Mouse (Mus musculus): ENCODE measurements around the gene Ugt1a10.
"Not testable (repeated sequence)": the region's sequence is repeated elsewhere in the genome, so short reads cannot be mapped to it uniquely, and the experiment has no call there.

Ugt1a10 gene

DNA sequence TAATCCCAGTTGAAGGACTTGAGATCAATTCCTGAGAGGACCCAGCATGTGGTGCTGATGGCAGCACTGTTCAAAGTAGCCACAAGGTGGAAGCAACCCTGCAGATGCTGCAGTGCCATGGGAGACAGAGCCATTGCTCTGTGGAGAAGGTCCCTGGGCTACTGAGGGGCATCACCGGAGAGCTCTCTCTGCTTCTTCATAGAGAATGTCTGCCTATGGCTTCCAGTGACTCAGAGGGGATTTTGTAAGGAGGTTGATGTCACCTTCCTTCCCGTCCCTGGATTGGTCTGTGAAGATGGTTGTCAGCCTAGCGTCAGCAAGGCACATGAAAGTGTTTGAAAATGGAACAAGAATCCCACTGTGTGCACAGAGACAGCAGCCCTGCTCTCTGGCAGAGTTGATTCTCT is 39.1 kb downstream of the Ugt1a10 start:
- in situ Hi-C loops (cut with MboI, MseI), result loop anchor here in 1 of 2 experiments (5.0 to 10.0 kb wide), 2 partner anchors 228 to 1479 kb away; no protein-coding TSS in a partner anchor

DNA sequence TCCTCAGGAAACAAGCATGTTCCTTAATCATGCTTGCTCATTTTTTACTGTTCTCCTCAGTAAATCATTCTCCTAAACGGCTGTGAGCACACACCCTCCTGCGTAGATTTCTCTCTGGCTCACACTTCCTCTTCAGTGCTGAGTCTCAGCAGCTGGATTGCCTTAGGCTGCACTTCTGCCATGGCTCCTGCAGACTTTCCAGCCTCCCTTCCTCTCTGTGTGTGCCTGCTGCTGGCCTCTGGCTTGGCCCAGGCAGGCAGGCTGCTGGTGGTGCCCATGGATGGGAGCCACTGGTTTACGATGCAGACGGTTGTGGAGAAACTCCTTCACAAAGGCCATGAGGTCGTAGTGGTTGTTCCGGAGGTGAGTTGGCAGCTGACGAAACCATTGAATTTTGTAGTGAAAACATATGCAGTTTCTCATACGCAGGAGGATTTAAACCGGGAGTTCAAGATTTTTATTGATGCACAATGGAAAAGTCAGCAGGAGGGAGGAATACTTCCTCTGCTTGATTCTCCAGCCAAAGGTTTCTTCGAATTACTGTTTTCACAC is 39.8 kb downstream of the Ugt1a10 start, which contains the start of gene Ugt1a7c:
Ugt1a7c (plus strand) TSS at position 122 of the 552 bp plus-strand sequence.
- in situ Hi-C loops (cut with MboI, MseI), result loop anchor here in 1 of 2 experiments (5.0 to 10.0 kb wide), 2 partner anchors 227 to 1480 kb away; no protein-coding TSS in a partner anchor

- in situ Hi-C loops (cut with MboI, MseI), result loop anchor here in 1 of 2 experiments (10.0 kb wide), 1 partner anchor 1484 kb away; no protein-coding TSS in a partner anchor
Measured at GRCm38 (mm10) chr1:88098546-88098945, 43.4 kb downstream of the Ugt1a10 start.

DNA sequence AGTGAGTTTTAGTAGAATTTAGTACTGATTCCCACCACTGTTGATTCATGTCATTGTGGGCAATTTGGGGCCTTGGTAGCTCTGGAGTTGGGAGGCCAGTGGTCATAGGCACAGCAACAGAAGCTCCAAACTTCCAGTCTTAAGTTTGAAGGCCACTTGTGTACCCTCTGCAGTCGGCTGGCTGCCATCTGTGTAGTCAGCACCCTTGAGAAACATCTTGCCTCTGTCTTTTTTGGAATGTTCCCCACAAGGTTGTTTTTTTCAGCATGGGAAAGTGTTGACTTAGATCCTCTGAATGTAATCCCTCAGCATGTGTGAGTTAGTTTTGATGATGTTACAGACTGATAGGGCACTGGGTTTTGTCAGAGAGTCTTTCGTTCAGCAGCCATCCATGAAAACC is 44.5 kb downstream of the Ugt1a10 start:
- in situ Hi-C loops (cut with MboI, MseI), result loop anchor here in 1 of 2 experiments (10.0 kb wide), 1 partner anchor 1485 kb away; no protein-coding TSS in a partner anchor

- in situ Hi-C loops (cut with MboI, MseI), result not testable (repeated sequence)
Measured at GRCm38 (mm10) chr1:88103019-88103418, 47.8 kb downstream of the Ugt1a10 start, which contains the start of gene Ugt1a6b. TSS of gene Ugt1a6b (plus strand) at chr1:88103252.

DNA sequence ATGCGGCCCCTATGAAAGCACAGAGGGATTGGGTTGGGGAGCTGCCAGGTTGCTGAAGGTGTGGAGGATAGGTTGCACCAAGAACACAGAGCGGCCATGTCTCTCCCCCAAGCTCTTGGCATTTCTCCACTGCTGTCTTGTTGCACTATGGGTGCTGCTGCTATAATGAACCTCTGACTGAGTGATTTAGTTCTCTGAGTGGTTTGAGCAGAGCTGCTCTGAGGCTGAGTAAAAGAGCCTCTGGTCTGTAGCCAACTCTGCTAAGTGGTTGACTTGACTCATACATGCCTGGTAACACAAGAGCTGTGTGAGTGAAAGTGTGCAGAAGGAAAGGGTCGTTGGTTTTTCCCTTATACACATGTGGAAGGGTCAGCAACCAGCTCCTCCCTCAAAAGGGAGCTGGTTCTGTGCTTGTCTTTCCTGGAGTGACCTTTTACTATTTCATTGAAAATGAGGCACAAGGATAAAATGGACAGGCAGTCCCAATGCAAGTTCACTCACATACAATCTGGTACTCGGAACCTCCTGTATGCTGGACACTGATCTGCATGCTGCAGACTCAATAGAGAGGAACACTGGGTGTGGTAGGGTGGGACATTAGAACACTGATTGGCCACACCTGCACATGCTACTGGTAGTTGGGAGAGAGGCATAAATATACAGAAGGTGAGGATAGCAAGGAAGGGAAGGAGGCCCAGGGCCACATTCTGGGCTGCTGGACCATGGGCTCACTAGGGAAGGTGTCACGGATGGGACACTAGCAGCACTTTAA is 48.7 kb downstream of the Ugt1a10 start:
- in situ Hi-C loops (cut with MboI, MseI), result not testable (repeated sequence)

- in situ Hi-C loops (cut with MboI, MseI), result no loop called here
Measured at GRCm38 (mm10) chr1:88104667-88105430, 49.7 kb downstream of the Ugt1a10 start.

DNA sequence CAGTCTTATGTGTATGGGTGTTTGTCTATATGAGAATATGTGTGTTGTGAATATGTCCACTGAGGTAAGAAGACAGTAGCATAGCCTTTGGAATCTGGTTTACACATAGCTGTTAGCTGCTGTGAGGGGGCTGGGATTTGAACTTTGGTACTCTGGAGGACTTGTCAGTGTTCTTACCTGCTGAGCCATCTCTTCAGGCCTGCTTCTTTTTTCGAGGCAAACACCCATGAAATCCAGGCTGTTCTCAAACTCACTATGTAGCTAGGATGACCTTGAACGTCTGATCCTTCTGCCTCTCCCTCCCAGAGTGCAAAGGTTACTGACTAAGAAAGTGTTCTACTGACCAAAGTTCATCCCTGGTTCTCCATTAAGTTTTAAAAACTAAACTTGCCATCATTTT is 50.5 kb downstream of the Ugt1a10 start:
- in situ Hi-C loops (cut with MboI, MseI), result no loop called here

DNA sequence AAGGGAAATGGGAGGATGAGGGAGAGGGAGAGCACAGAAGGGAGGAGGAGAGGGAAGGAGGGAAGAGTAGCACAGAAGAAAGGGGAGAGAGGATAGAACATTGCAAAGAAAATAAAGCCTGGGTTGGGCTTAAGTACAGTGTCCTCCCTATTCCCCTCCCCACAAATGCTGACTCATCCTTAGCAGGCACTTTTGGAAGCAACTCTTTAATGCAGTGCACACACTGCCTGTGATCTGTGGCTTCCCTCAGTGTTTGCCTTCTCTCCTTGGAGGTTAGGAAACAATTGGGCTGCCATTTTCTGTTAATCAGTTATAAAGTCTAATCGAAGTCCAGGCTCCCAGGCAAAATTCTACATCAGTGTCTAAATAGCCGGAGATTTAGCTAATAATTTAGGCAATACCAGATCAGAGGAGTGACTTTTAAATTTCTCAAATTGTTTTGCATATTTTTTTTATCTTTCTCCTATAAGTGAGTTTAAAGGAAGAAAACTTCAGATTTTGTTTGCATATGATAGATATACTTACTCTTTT is 53.9 kb downstream of the Ugt1a10 start:
- in situ Hi-C loops (cut with MboI, MseI), result not testable (repeated sequence)

DNA sequence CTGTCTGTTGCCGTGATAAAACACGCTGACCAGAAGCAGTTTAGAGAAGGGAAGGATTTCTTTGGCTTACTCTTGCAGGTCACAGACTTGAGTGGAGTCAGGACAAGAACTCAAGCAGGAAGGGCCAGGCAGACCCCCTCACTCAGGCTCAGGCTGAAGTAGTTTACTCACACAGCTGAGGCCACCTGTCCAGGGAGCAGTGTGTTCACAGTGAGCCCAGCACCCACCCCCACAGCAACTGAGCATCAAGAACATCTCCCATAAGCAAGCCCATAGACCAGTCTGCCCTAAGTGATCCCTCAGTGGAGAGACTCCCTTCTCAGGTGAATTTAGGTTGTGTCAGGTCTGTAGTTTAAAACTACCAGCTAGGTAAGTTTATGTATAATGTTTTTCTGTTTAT is 54.4 kb downstream of the Ugt1a10 start:
- in situ Hi-C loops (cut with MboI, MseI), result not testable (repeated sequence)

DNA sequence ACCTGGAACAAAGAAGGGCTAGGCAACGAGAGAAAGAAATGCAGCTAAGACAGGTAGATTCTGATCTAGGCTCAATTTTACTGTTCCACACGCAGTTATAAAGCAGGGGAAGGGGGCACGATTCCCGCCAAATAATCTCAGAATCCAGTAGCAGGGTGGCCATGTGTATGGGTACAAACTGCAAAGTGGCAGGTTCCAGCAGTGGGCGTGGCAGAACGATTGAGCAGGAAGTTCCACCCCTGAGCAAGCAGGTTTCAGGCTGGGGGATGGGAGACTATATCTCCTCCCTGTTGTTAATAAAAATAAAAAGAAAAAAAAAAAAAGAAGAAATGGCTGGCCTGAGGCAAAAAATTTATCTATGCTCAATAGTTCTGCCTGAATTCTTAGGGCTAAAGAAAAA is 57.6 kb downstream of the Ugt1a10 start:
- in situ Hi-C loops (cut with MboI, MseI), result not testable (repeated sequence)

DNA sequence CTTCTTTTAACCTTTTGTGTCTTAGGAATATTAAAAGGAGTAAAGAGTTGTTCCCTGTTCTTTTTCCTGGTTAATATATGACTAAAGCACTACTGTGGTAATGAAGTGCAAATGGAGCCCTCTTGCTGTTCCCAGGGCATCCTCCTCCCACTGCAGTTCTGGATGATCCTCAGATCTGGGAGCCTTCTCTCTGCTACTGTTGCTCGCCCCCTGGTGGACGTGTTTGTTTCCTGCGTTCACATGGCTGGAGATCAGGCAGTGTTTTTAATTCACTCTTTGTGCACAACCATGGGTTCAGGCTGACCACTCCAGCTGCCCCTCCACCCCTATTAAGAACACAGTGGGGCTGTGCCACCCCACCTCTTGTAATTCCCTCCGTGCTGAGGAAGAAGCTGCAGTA is 65.4 kb downstream of the Ugt1a10 start:
- in situ Hi-C loops (cut with MboI, MseI), result loop anchor here in 1 of 2 experiments (5.0 kb wide), 1 partner anchor 103 kb away; no protein-coding TSS in a partner anchor

GRCm38 (mm10) chr1:88121521-88121920 is 66.3 kb downstream of the Ugt1a10 start:
- in situ Hi-C loops (cut with MboI, MseI), result loop anchor here in 1 of 2 experiments (5.0 kb wide), 1 partner anchor 104 kb away; no protein-coding TSS in a partner anchor

DNA sequence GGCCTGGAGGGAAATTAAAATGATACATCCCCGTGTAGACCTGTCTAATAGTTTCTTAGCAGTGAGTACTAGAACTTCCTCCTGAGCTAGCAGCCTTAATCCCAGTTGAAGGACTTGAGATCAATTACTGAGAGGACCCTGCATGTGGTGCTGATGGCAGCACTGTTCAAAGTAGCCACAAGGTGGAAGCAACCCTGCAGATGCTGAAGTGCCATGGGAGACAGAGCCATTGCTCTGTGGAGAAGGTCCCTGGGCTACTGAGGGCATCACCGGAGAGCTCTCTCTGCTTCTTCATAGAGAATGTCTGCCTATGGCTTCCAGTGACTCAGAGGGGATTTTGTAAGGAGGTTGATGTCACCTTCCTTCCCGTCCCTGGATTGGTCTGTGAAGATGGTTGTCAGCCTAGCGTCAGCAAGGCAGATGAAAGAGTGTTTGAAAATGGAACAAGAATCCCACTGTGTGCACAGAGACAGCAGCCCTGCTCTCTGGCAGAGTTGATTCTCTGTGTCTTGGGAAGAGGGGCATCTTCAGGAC is 70.7 kb downstream of the Ugt1a10 start:
- in situ Hi-C loops (cut with MboI, MseI), result loop anchor here in 1 of 2 experiments (25.0 kb wide), 1 partner anchor 586 kb away; the partner anchor contains the start of gene Arl4c

DNA sequence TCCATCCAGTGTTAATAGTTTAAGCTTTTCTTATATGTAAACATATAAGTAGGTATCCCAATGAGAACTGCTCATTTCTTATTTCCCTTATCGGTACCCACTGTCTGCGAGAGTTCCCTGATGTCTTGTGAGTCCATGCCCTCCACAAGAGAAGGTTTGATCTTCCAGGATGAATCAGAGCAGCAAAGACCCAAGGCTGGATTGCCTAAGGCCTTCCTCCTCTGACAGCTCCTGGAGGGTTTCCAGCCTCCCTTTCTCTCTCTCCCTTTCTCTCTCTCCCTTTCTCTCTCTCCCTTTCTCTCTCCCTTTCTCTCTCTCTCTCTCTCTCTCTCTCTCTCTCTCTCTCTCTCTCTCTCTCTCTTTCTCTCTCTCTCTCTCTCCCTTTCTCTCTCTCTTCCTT is 73.9 kb downstream of the Ugt1a10 start:
- in situ Hi-C loops (cut with MboI, MseI), result loop anchor here in 1 of 2 experiments (25.0 kb wide), 1 partner anchor 583 kb away; the partner anchor contains the start of gene Arl4c

GRCm38 (mm10) chr1:88130223-88130622 is 75.0 kb downstream of the Ugt1a10 start:
- in situ Hi-C loops (cut with MboI, MseI), result loop anchor here in 1 of 2 experiments (25.0 kb wide), 1 partner anchor 582 kb away; the partner anchor contains the start of gene Arl4c

- in situ Hi-C loops (cut with MboI, MseI), result loop anchor here in 1 of 2 experiments (25.0 kb wide), 1 partner anchor 578 kb away; the partner anchor contains the start of gene Arl4c
Measured at GRCm38 (mm10) chr1:88133908-88134456, 78.8 kb downstream of the Ugt1a10 start.

- in situ Hi-C loops (cut with MboI, MseI), result loop anchor here (5.0 to 25.0 kb wide), 2 partner anchors 148 to 578 kb away; partner anchors contain the start of gene Arl4c (in 1 of the 2)
Measured at GRCm38 (mm10) chr1:88134457-88135011, 79.3 kb downstream of the Ugt1a10 start, which contains the start of gene Ugt1a6a. TSS of gene Ugt1a6a (plus strand) at chr1:88134809.

- in situ Hi-C loops (cut with MboI, MseI), result loop anchor here (5.0 to 25.0 kb wide), 2 partner anchors 147 to 577 kb away; partner anchors contain the start of gene Arl4c (in 1 of the 2)
Measured at GRCm38 (mm10) chr1:88135229-88135904, 80.2 kb downstream of the Ugt1a10 start.

Measured in T-helper 17 cell (primary cell).